Mouse (Mus musculus) heart, adult 2 months (tissue): ENCODE measurements at regions not wholly inside any gene's neighbourhood (a gene's known extent, or its start where the extent isn't known, plus 50 kb on each side); places are given as distances from the start of the nearest gene placed in this dataset.

ENCODE experiments used
- CTCF ChIP-seq: fragments of 200-600 bp; IDR thresholded peaks from 2 replicates; pipeline ENCODE4 v1.8.1; 2022; ENCODE audit warnings: antibody characterized with exemption, mild to moderate bottlenecking, moderate library complexity
- EP300 ChIP-seq: fragments of 200-500 bp; IDR thresholded peaks from 2 replicates; pipeline ENCODE4 v1.6.1; 2011; ENCODE audit warnings: low read depth, low read length, control low read depth; ENCODE audit not compliant: insufficient read depth
- POLR2A ChIP-seq: fragments of 200-500 bp; IDR thresholded peaks from 2 replicates; pipeline ENCODE4 v1.6.1; 2011; ENCODE audit warnings: mild to moderate bottlenecking, low read depth, low read length, control low read depth; ENCODE audit not compliant: insufficient read depth

DNA sequence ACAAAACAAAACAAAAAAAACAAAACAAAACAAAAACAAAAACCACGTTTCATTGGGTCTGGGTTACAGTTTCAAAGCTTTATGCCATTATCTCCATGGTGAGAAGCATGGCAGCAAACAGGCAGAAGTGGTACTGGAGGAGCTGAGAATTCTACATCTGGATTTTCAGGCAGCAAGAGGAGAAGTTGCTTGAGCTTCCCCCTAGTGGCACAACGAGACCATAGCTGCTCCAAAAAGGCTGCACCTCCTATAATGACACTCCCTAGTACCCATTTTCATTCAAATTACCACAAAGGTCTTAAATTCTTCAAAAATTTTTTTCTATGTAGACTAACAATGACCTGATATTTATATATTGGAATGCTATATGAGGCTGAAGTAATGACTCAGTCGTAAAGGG is 162.0 kb downstream of the Ube2dnl2 start:
- TF ChIP-seq EP300: no peak
- TF ChIP-seq CTCF: no peak
- TF ChIP-seq POLR2A: no peak
